Mouse (Mus musculus) urinary bladder, adult 2 months (tissue): ENCODE data around the gene Scg3. TPM values are rescaled to one million over a fixed set of nuclear protein-coding genes. Genes with fewer than 3 reads are reported as not detected.
"Not testable (repeated sequence)": the region's sequence is repeated elsewhere in the genome, so short reads cannot be mapped to it uniquely, and the experiment has no call there.

Source experiments
- DNase-seq: peaks from one replicate; pipeline ENCODE4 v3.0.0; 2022; ENCODE audit warnings: low spot score
- polyA plus RNA-seq: library from polyadenylated mRNA; depleted of rRNA; stranded (reverse); fragments of >200 nt; gene quantifications from 2 replicates; pipeline ENCODE4 v1.2.3, GENCODE M21; 2012

Scg3 gene
- polyA plus RNA-seq, 1 experiment = 0.85 TPM

GRCm38 (mm10) chr9:75625556-75626307, 58.1 kb downstream of the Scg3 start, which contains the start of gene Lysmd2:
Gene Lysmd2, plus strand, starts transcription at chr9:75625741.
- peak; percentile 74 for DNase-seq

GRCm38 (mm10) chr9:75624983-75625555, 58.8 kb downstream of the Scg3 start:
- DNase-seq = no peak

- DNase-seq = no peak
Observed at GRCm38 (mm10) chr9:75621428-75621827, 62.4 kb downstream of the Scg3 start.

- DNase-seq = not testable (repeated sequence)
Observed at GRCm38 (mm10) chr9:75619761-75620160, 64.1 kb downstream of the Scg3 start.

GRCm38 (mm10) chr9:75618836-75619400, 64.9 kb downstream of the Scg3 start:
- DNase-seq = no peak

GRCm38 (mm10) chr9:75616560-75616959, 67.3 kb downstream of the Scg3 start:
- DNase-seq = no peak

GRCm38 (mm10) chr9:75610571-75611493, 73.0 kb downstream of the Scg3 start, which contains the start of gene Tmod2:
Gene Tmod2, minus strand, starts transcription at chr9:75611325.
- peak; percentile 39 for DNase-seq

GRCm38 (mm10) chr9:75609965-75610364, 73.9 kb downstream of the Scg3 start:
- DNase-seq = no peak

- no peak for DNase-seq
Observed at GRCm38 (mm10) chr9:75609505-75609904, 74.4 kb downstream of the Scg3 start.

GRCm38 (mm10) chr9:75607496-75607895, 76.4 kb downstream of the Scg3 start:
- DNase-seq = no peak

GRCm38 (mm10) chr9:75601510-75601909, 82.3 kb downstream of the Scg3 start:
- no peak for DNase-seq

- DNase-seq = no peak
Observed at GRCm38 (mm10) chr9:75600166-75600934, 83.5 kb downstream of the Scg3 start.

- no peak for DNase-seq
Observed at GRCm38 (mm10) chr9:75599191-75599841, 84.5 kb downstream of the Scg3 start.

- no peak for DNase-seq
Observed at GRCm38 (mm10) chr9:75597596-75597995, 86.3 kb downstream of the Scg3 start.

GRCm38 (mm10) chr9:75597036-75597435, 86.8 kb downstream of the Scg3 start:
- no peak for DNase-seq

GRCm38 (mm10) chr9:75593481-75593880, 90.4 kb downstream of the Scg3 start:
- DNase-seq = no peak
